Mouse (Mus musculus): ENCODE results near the gene Ndufv3.

Ndufv3 gene

GRCm38 (mm10) chr17:31511792-31512495 is 8.0 kb upstream of the Ndufv3 start:
- in situ Hi-C loops (cut with MboI, MseI): no loop called here

- in situ Hi-C loops (cut with MboI, MseI): no loop called here
Observed at GRCm38 (mm10) chr17:31512593-31512992, 7.3 kb upstream of the Ndufv3 start.

- in situ Hi-C loops (cut with MboI, MseI): no loop called here
Observed at GRCm38 (mm10) chr17:31514696-31515095, 5.2 kb upstream of the Ndufv3 start.

GRCm38 (mm10) chr17:31519344-31519945 is 470 bp upstream of the Ndufv3 start:
- in situ Hi-C loops (cut with MboI, MseI): no loop called here

- in situ Hi-C loops (cut with MboI, MseI): loop anchor here (5.0 kb wide), 1 partner anchor 36 kb away; no protein-coding TSS in a partner anchor
Observed at GRCm38 (mm10) chr17:31520895-31521294, 980 bp downstream of the Ndufv3 start.

GRCm38 (mm10) chr17:31521948-31522347 is 2.0 kb downstream of the Ndufv3 start:
- in situ Hi-C loops (cut with MboI, MseI): loop anchor here (5.0 kb wide), 1 partner anchor 35 kb away; no protein-coding TSS in a partner anchor

- in situ Hi-C loops (cut with MboI, MseI): no loop called here
Observed at GRCm38 (mm10) chr17:31525114-31525513, 5.2 kb downstream of the Ndufv3 start.

- in situ Hi-C loops (cut with MboI, MseI): no loop called here
Observed at GRCm38 (mm10) chr17:31525816-31526215, 5.9 kb downstream of the Ndufv3 start.

- in situ Hi-C loops (cut with MboI, MseI): no loop called here
Observed at GRCm38 (mm10) chr17:31529314-31529713, 9.4 kb downstream of the Ndufv3 start.

GRCm38 (mm10) chr17:31531441-31532158 is 11.7 kb downstream of the Ndufv3 start:
- in situ Hi-C loops (cut with MboI, MseI): loop anchor here (5.0 kb wide), 1 partner anchor 131 kb away; no protein-coding TSS in a partner anchor

GRCm38 (mm10) chr17:31532331-31532730 is 12.4 kb downstream of the Ndufv3 start:
- in situ Hi-C loops (cut with MboI, MseI): loop anchor here (5.0 kb wide), 1 partner anchor 130 kb away; no protein-coding TSS in a partner anchor

- in situ Hi-C loops (cut with MboI, MseI): loop anchor here (5.0 kb wide), 1 partner anchor 82 kb away; no protein-coding TSS in a partner anchor
Observed at GRCm38 (mm10) chr17:31535358-31535757, 15.4 kb downstream of the Ndufv3 start.

GRCm38 (mm10) chr17:31535871-31536629 is 16.1 kb downstream of the Ndufv3 start:
- in situ Hi-C loops (cut with MboI, MseI): loop anchor here (5.0 kb wide), 1 partner anchor 81 kb away; no protein-coding TSS in a partner anchor

- in situ Hi-C loops (cut with MboI, MseI): no loop called here
Observed at GRCm38 (mm10) chr17:31540101-31540500, 20.2 kb downstream of the Ndufv3 start.

- in situ Hi-C loops (cut with MboI, MseI): no loop called here
Observed at GRCm38 (mm10) chr17:31540809-31541459, 21.0 kb downstream of the Ndufv3 start.

- in situ Hi-C loops (cut with MboI, MseI): no loop called here
Observed at GRCm38 (mm10) chr17:31541460-31541831, 21.5 kb downstream of the Ndufv3 start.

- in situ Hi-C loops (cut with MboI, MseI): no loop called here
Observed at GRCm38 (mm10) chr17:31543574-31543973, 23.7 kb downstream of the Ndufv3 start.

GRCm38 (mm10) chr17:31546444-31547196 is 26.7 kb downstream of the Ndufv3 start:
- in situ Hi-C loops (cut with MboI, MseI): no loop called here

GRCm38 (mm10) chr17:31547974-31548373 is 28.1 kb downstream of the Ndufv3 start:
- in situ Hi-C loops (cut with MboI, MseI): no loop called here

GRCm38 (mm10) chr17:31549389-31549788 is 29.5 kb downstream of the Ndufv3 start:
- in situ Hi-C loops (cut with MboI, MseI): no loop called here

Measured in T-helper 2 cell (primary cell).